Mouse (Mus musculus) testis, adult 2 months (tissue): ENCODE results near the gene Ssh1. TPM values are rescaled to one million over a fixed set of nuclear protein-coding genes. Genes with fewer than 3 reads are reported as not detected.

Experiments
- H3K27ac ChIP-seq: fragments of 200-500 bp; 2 replicates; pipeline ENCODE4 v1.5.1; 2012; ENCODE audit warnings: low read depth, low read length; ENCODE audit not compliant: control insufficient read depth, insufficient read depth
- H3K27me3 ChIP-seq: fragments of 200-500 bp; 2 replicates; pipeline ENCODE4 v1.6.1; 2012; ENCODE audit warnings: mild to moderate bottlenecking, low read length, moderate library complexity; ENCODE audit not compliant: control insufficient read depth, insufficient read depth
- H3K36me3 ChIP-seq: fragments of 200-500 bp; 2 replicates; pipeline ENCODE4 v1.6.1; 2012; ENCODE audit warnings: mild to moderate bottlenecking, low read length; ENCODE audit not compliant: control insufficient read depth, insufficient read depth
- H3K4me1 ChIP-seq: fragments of 200-500 bp; 2 replicates; pipeline ENCODE4 v1.6.1; 2012; ENCODE audit warnings: low read length; ENCODE audit not compliant: control insufficient read depth, insufficient read depth
- H3K4me3 ChIP-seq: fragments of 200-500 bp; 2 replicates; pipeline ENCODE4 v1.5.1; 2012; ENCODE audit warnings: low read depth, mild to moderate bottlenecking, low read length, moderate library complexity, mixed read lengths; ENCODE audit not compliant: control insufficient read depth
- CTCF ChIP-seq: fragments of 200-500 bp; IDR thresholded peaks from 2 replicates; pipeline ENCODE4 v1.5.1; 2012; ENCODE audit warnings: low read depth, mild to moderate bottlenecking, inconsistent platforms, low read length, moderate library complexity; ENCODE audit not compliant: control insufficient read depth, insufficient read depth, insufficient replicate concordance
- POLR2A ChIP-seq: fragments of 200-500 bp; IDR thresholded peaks from 2 replicates; pipeline ENCODE4 v1.6.1; 2012; ENCODE audit warnings: low read depth, mild to moderate bottlenecking, inconsistent platforms, low read length, moderate library complexity; ENCODE audit not compliant: control insufficient read depth
- polyA plus RNA-seq: library from polyadenylated mRNA; depleted of rRNA; stranded (reverse); fragments of >200 nt; gene quantifications from 2 replicates; pipeline ENCODE4 v1.2.3, GENCODE M21; 2012

The Ssh1 gene
- polyA plus RNA-seq, 1 experiment, result 5.0 TPM

DNA sequence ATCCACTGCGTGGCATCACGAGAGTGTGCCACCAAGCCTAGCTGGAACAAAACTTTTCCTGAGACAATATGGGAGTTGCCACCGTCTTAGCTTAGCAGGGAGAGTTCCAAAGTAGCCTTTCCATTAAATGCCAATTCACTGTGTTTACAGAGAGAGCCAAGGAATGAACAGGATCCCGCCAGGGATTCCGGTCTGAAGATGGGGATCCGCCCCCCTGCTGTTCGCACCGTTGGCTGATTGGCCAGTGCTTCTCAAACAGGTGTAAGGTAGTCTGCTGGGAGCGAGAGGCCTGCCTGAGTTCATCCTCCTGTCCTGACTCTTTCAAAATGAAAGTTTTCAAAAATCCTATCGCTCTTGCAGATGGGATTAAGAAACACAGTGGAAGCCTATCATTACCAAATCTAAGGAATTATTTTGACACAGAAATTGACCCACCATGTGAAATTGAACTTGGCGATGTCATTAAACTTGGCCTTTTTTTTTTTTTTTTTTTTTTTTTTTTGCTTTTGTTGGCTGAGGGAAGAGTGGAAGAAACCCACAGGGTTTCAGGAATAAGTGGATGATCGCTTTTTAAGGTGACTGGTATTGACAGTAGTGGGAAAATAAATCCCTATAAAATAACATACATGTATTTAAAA is 54.3 kb downstream of the Ssh1 start:
- Histone ChIP-seq H3K27me3 (no peaks in the 10 kb centered on the region), H3K27ac (no peak overlapping the region), H3K4me1 (peaks cover 7% of the 10 kb centered on the region; the same call in 1 of the 2 replicates), H3K36me3 (no peaks in the 10 kb centered on the region), H3K4me3 (no peak overlapping the region)
- no peak for TF ChIP-seq CTCF
- TF ChIP-seq POLR2A, result no peak

DNA sequence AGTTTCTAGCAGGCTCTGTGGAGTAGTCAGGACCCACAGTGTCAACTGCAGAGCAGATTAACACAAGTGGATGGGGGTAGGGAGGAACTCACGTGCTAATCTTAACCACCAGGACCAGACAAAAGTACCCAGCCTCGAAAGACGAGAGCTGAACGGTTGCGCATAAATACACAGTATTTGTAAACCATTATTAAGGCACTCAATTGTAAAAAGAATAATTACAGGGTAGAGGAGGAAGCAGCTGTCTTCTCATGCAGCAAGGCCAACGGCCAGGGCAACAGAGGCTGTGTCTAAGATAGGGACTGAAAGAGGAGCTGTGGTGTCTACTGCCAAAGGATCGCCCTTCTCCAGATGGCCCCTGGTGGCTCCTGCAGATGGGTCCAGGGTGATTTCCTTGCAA is 56.0 kb downstream of the Ssh1 start:
- no peak overlapping the region; the same call in 1 of the 2 replicates for H3K27ac ChIP-seq
- H3K36me3 ChIP-seq, result no peaks in the 10 kb centered on the region
- peaks cover under 1% of the 10 kb centered on the region; the same call in 1 of the 2 replicates for H3K4me1 ChIP-seq
- H3K27me3 ChIP-seq, result no peaks in the 10 kb centered on the region
- TF ChIP-seq POLR2A (no peak), CTCF (no peak)
- H3K4me3 ChIP-seq, result no peak overlapping the region

- H3K27me3 ChIP-seq, result no peaks in the 10 kb centered on the region
- peaks cover 2% of the 10 kb centered on the region for H3K4me1 ChIP-seq
- TF ChIP-seq POLR2A (no peak), CTCF (no peak)
- H3K4me3 ChIP-seq, result no peak overlapping the region
- H3K27ac ChIP-seq, result no peak overlapping the region
- no peaks in the 10 kb centered on the region for H3K36me3 ChIP-seq
Measured at GRCm38 (mm10) chr5:113933889-113934288, 59.8 kb downstream of the Ssh1 start.

GRCm38 (mm10) chr5:113933480-113933879 is 60.2 kb downstream of the Ssh1 start:
- H3K27ac ChIP-seq, result no peak overlapping the region
- no peak for TF ChIP-seq CTCF
- TF ChIP-seq POLR2A, result no peak
- H3K4me3 ChIP-seq, result no peak overlapping the region
- H3K36me3 ChIP-seq, result no peaks in the 10 kb centered on the region
- H3K27me3 ChIP-seq, result no peaks in the 10 kb centered on the region
- peaks cover 2% of the 10 kb centered on the region for H3K4me1 ChIP-seq

DNA sequence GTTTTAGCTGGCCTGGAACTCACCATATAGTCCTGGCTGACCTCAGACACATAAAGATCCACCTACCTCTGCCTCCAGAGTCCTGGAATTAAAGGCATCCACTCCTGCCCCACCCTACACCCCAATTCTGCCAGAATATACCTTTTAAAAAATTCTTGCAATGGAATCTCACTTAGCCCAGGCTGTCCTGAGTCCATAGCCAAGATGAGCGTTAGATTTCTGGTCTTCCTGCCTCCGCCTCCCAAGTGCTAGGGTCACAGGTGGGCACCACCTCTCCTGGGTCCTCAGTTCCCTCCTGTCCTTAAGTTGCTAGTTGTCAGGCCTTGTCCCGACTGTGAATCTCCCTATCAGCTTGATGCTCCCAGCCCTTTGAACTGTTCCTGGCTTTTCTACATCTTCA is 61.4 kb downstream of the Ssh1 start:
- peaks cover 2% of the 10 kb centered on the region for H3K4me1 ChIP-seq
- TF ChIP-seq POLR2A (no peak), CTCF (no peak)
- no peaks in the 10 kb centered on the region for H3K36me3 ChIP-seq
- no peak overlapping the region for H3K4me3 ChIP-seq
- H3K27me3 ChIP-seq, result no peaks in the 10 kb centered on the region
- H3K27ac ChIP-seq, result no peak overlapping the region

GRCm38 (mm10) chr5:113930648-113931609 is 62.8 kb downstream of the Ssh1 start:
- H3K36me3 ChIP-seq, result no peaks in the 10 kb centered on the region
- TF ChIP-seq POLR2A, result no peak
- no peak for TF ChIP-seq CTCF
- peaks cover 2% of the 10 kb centered on the region for H3K4me1 ChIP-seq
- H3K4me3 ChIP-seq, result no peak overlapping the region
- no peaks in the 10 kb centered on the region for H3K27me3 ChIP-seq
- peak overlapping the region; percentile 40; the same call in 1 of the 2 replicates for H3K27ac ChIP-seq

GRCm38 (mm10) chr5:113929950-113930647 is 63.6 kb downstream of the Ssh1 start:
- Histone ChIP-seq H3K36me3 (no peaks in the 10 kb centered on the region), H3K4me3 (no peak overlapping the region)
- TF ChIP-seq CTCF (no peak), POLR2A (no peak)

More at GRCm38 (mm10) chr5:113929950-113930647, 63.6 kb downstream of the Ssh1 start:
- Histone ChIP-seq H3K27me3 (no peaks in the 10 kb centered on the region), H3K27ac (no peak overlapping the region), H3K4me1 (peaks cover 2% of the 10 kb centered on the region)
